Mouse (Mus musculus) embryo, embryonic 10 days (tissue): ENCODE data around the gene Nfam1.
A peak's percentile ranks its signal among the peaks of the same experiment; 100 is the strongest.

Source experiments
- DNase-seq: peaks from one replicate; pipeline ENCODE4 v3.0.0-alpha.2; 2015; ENCODE audit warnings: low spot score

Gene Nfam1

GRCm38 (mm10) chr15:82992911-82993310 is 40.2 kb downstream of the Nfam1 start:
- DNase-seq, result no peak

- peak; percentile 29 for DNase-seq
Observed at GRCm38 (mm10) chr15:82992079-82992783, 40.9 kb downstream of the Nfam1 start.

GRCm38 (mm10) chr15:82989190-82989704 is 43.9 kb downstream of the Nfam1 start:
- DNase-seq, result no peak

- DNase-seq, result peak; percentile 97
Observed at GRCm38 (mm10) chr15:82987732-82988112, 45.4 kb downstream of the Nfam1 start, which contains the start of gene Tcf20. TSS of gene Tcf20 (minus strand) at chr15:82987872.

- DNase-seq, result no peak
Observed at GRCm38 (mm10) chr15:82987014-82987731, 45.9 kb downstream of the Nfam1 start.

- DNase-seq, result no peak
Observed at GRCm38 (mm10) chr15:82984574-82984973, 48.5 kb downstream of the Nfam1 start.

GRCm38 (mm10) chr15:82984097-82984496 is 49.0 kb downstream of the Nfam1 start:
- DNase-seq, result peak; percentile 30

GRCm38 (mm10) chr15:82983416-82984026 is 49.6 kb downstream of the Nfam1 start:
- peak; percentile 66 for DNase-seq

- DNase-seq, result peak; percentile 66
Observed at GRCm38 (mm10) chr15:82982724-82983415, 50.2 kb downstream of the Nfam1 start.

GRCm38 (mm10) chr15:82981676-82982520 is 51.2 kb downstream of the Nfam1 start:
- peak; percentile 38 for DNase-seq

GRCm38 (mm10) chr15:82979531-82979930 is 53.6 kb downstream of the Nfam1 start:
- DNase-seq, result no peak

GRCm38 (mm10) chr15:82974471-82974870 is 58.6 kb downstream of the Nfam1 start:
- DNase-seq, result no peak

GRCm38 (mm10) chr15:82969206-82969721 is 63.8 kb downstream of the Nfam1 start:
- DNase-seq, result no peak

GRCm38 (mm10) chr15:82968449-82968848 is 64.7 kb downstream of the Nfam1 start:
- peak; percentile 60 for DNase-seq

GRCm38 (mm10) chr15:82967947-82968346 is 65.2 kb downstream of the Nfam1 start:
- no peak for DNase-seq

GRCm38 (mm10) chr15:82964266-82964825 is 68.8 kb downstream of the Nfam1 start:
- no peak for DNase-seq

GRCm38 (mm10) chr15:82963556-82964156 is 69.5 kb downstream of the Nfam1 start:
- DNase-seq, result peak; percentile 46

- DNase-seq, result peak; percentile 40
Observed at GRCm38 (mm10) chr15:82963090-82963489, 70.0 kb downstream of the Nfam1 start.

- DNase-seq, result no peak
Observed at GRCm38 (mm10) chr15:82962536-82962935, 70.6 kb downstream of the Nfam1 start.
